Mouse (Mus musculus) bone marrow, adult 2 months (tissue): ENCODE measurements around the gene Fbxl13.
"Not testable (repeated sequence)": the region's sequence is repeated elsewhere in the genome, so short reads cannot be mapped to it uniquely, and the experiment has no call there.

Source experiments
- CTCF ChIP-seq: fragments of 200-500 bp; IDR thresholded peaks from 2 replicates; pipeline ENCODE4 v1.5.1; 2011; ENCODE audit warnings: low read length, control low read depth; ENCODE audit not compliant: control insufficient read depth, insufficient read depth
- POLR2A ChIP-seq: fragments of 200-500 bp; IDR thresholded peaks from 2 replicates; pipeline ENCODE4 v1.6.1; 2011; ENCODE audit warnings: low read depth, mild to moderate bottlenecking, control low read depth, low read length, borderline replicate concordance; ENCODE audit not compliant: control insufficient read depth

DNA sequence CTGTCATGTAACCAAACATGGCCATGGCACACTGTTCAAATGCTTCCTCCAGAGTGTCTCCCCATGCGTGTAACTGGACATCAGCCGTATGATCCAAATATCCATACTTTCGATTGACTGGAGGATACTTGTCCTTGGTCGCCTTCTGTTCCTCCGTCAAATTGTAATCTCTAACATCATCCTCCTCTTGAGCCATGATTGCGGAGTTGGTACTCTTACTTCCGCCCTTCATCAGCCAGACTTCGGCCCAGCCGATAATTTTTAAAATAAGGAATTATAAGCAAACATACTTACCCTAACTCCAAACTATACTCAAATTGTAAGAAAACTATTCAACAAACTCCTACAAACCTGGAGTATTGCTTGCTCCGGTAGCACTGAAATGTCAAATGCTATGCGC is 31.1 kb downstream of the Fbxl13 start:
- not testable (repeated sequence) for TF ChIP-seq CTCF, POLR2A
